Mouse (Mus musculus): ENCODE measurements around the gene Dclk2. TPM values are rescaled to one million over a fixed set of nuclear protein-coding genes. Genes with fewer than 3 reads are reported as not detected.

The Dclk2 gene
- total RNA-seq, 2 experiments from 2014 or later = 1.00 to 1.6 TPM

GRCm38 (mm10) chr3:86762456-86762855 lies 158.2 kb downstream of the Dclk2 start:
- no peak for DNase-seq
- intact Hi-C loops (cut with DNase I) = loop anchor here (5.0 to 10.0 kb wide), 3 partner anchors 215 to 495 kb away; partner anchors contain the start of gene Mab21l2

GRCm38 (mm10) chr3:86762036-86762415 lies 158.6 kb downstream of the Dclk2 start:
- DNase-seq = no peak
- intact Hi-C loops (cut with DNase I) = loop anchor here (5.0 to 10.0 kb wide), 3 partner anchors 215 to 495 kb away; partner anchors contain the start of gene Mab21l2

GRCm38 (mm10) chr3:86761095-86762035 lies 159.3 kb downstream of the Dclk2 start:
- peak; percentile 46 to 59 for DNase-seq
- intact Hi-C loops (cut with DNase I) = loop anchor here (5.0 to 10.0 kb wide), 3 partner anchors 214 to 494 kb away; partner anchors contain the start of gene Mab21l2

- intact Hi-C loops (cut with DNase I) = loop anchor here (5.0 to 10.0 kb wide), 3 partner anchors 213 to 493 kb away; partner anchors contain the start of gene Mab21l2
- no peak for DNase-seq
Observed at GRCm38 (mm10) chr3:86760474-86760873, 160.2 kb downstream of the Dclk2 start.

- intact Hi-C loops (cut with DNase I) = loop anchor here (5.0 to 10.0 kb wide), 3 partner anchors 213 to 493 kb away; partner anchors contain the start of gene Mab21l2
- DNase-seq = no peak
Observed at GRCm38 (mm10) chr3:86759834-86760233, 160.8 kb downstream of the Dclk2 start.

- intact Hi-C loops (cut with DNase I) = no loop called here
- DNase-seq = no peak
Observed at GRCm38 (mm10) chr3:86759383-86759782, 161.3 kb downstream of the Dclk2 start.

- intact Hi-C loops (cut with DNase I) = no loop called here
- DNase-seq = no peak
Observed at GRCm38 (mm10) chr3:86758727-86759126, 161.9 kb downstream of the Dclk2 start.

- intact Hi-C loops (cut with DNase I) = no loop called here
Observed at GRCm38 (mm10) chr3:86756548-86756947, 164.1 kb downstream of the Dclk2 start.

GRCm38 (mm10) chr3:86754595-86755557 lies 165.8 kb downstream of the Dclk2 start:
- DNase-seq = no peak
- intact Hi-C loops (cut with DNase I) = no loop called here

More at GRCm38 (mm10) chr3:86756548-86756947, 164.1 kb downstream of the Dclk2 start:
- no peak for DNase-seq

- intact Hi-C loops (cut with DNase I) = no loop called here
Observed at GRCm38 (mm10) chr3:86754178-86754577, 166.5 kb downstream of the Dclk2 start.

GRCm38 (mm10) chr3:86750652-86751051 lies 170.0 kb downstream of the Dclk2 start:
- intact Hi-C loops (cut with DNase I) = no loop called here

More at GRCm38 (mm10) chr3:86754178-86754577, 166.5 kb downstream of the Dclk2 start:
- DNase-seq = no peak

GRCm38 (mm10) chr3:86745769-86746512 lies 174.7 kb downstream of the Dclk2 start:
- no peak for DNase-seq
- intact Hi-C loops (cut with DNase I) = no loop called here

More at GRCm38 (mm10) chr3:86750652-86751051, 170.0 kb downstream of the Dclk2 start:
- DNase-seq = no peak

- DNase-seq = no peak
- intact Hi-C loops (cut with DNase I) = no loop called here
Observed at GRCm38 (mm10) chr3:86745348-86745747, 175.3 kb downstream of the Dclk2 start.

- intact Hi-C loops (cut with DNase I) = no loop called here
- no peak for DNase-seq
Observed at GRCm38 (mm10) chr3:86739745-86740144, 180.9 kb downstream of the Dclk2 start.

GRCm38 (mm10) chr3:86738831-86739230 lies 181.8 kb downstream of the Dclk2 start:
- intact Hi-C loops (cut with DNase I) = no loop called here

More at GRCm38 (mm10) chr3:86738831-86739230, 181.8 kb downstream of the Dclk2 start:
- no peak for DNase-seq

Other genes starting within 250 kb of the Dclk2 start
- 1 to 10 TPM; 2.5 to 3.2 TPM for gene Cd1d1, start 78.6 kb upstream of the Dclk2 start, total RNA-seq (2021)

All from heart, postnatal 36 days (tissue).